Mouse (Mus musculus): ENCODE measurements around the gene Tcf12. TPM values are rescaled to one million over a fixed set of nuclear protein-coding genes. Genes with fewer than 3 reads are reported as not detected.

Tcf12 gene
- 69.6 and 122 TPM in 2 replicates for total RNA-seq (2014; rRNA removed)
- polyA plus RNA-seq (2015; fragmentation: Nextera tagmentation; extraction: Ambion mirVana), result 37.4 and 37.5 TPM in 2 replicates

GRCm38 (mm10) chr9:72111622-72112550, at the start of gene Tcf12:
Gene Tcf12 (minus strand): TSS chr9:72111871.
- H3K4me3 ChIP-seq (ENCODE audit: low read depth, low read length), result peak within 1 kb of the TSS; percentile 99
- no peak for TF ChIP-seq CTCF (IDR thresholded peaks at IDR 0.05)
- ATAC-seq (ENCODE audit: low FRiP score), result peak; percentile 86
- H3K4me1 ChIP-seq (ENCODE audit: insufficient read depth, low read length), result no peaks in the 10 kb centered on the region; the same call in 1 of the 2 replicates
- peak within 1 kb of the TSS; percentile 84 for H3K4me2 ChIP-seq (ENCODE audit: low read depth, low read length, poor library complexity, severe bottlenecking)
- peak within 1 kb of the TSS; percentile 94 for H3K27ac ChIP-seq (ENCODE audit: low read depth, low read length)
- peak; percentile 97 for DNase-seq (ENCODE audit: low spot score)
- H3K9ac ChIP-seq (replicated peaks; ENCODE audit: low read length, poor library complexity, severe bottlenecking), result peak within 1 kb of the TSS; percentile 90
- H3K27me3 ChIP-seq (ENCODE audit: insufficient read depth, low read length), result no peaks in the 10 kb centered on the region
- no peaks in the 10 kb centered on the region for H3K36me3 ChIP-seq (ENCODE audit: insufficient read depth, low read length)
- no peaks in the 10 kb centered on the region for H3K9me3 ChIP-seq (ENCODE audit: low read length)
- 2% methylated on average over 64 of the region's 88 CpGs for WGBS

- ATAC-seq (ENCODE audit: low FRiP score) (no peak), DNase-seq (ENCODE audit: low spot score) (no peak)
- H3K9me3 ChIP-seq (ENCODE audit: low read length), result no peaks in the 10 kb centered on the region
- no peak for TF ChIP-seq CTCF (IDR thresholded peaks at IDR 0.05)
- WGBS, result 86% methylated on average over 2 of the region's 2 CpGs
- H3K36me3 ChIP-seq (ENCODE audit: insufficient read depth, low read length), result no peaks in the 10 kb centered on the region
- H3K4me2 ChIP-seq (ENCODE audit: low read depth, low read length, poor library complexity, severe bottlenecking), result no peak overlapping the region
- no peak overlapping the region for H3K27ac ChIP-seq (ENCODE audit: low read depth, low read length)
- no peaks in the 10 kb centered on the region for H3K4me1 ChIP-seq (ENCODE audit: insufficient read depth, low read length)
- no peaks in the 10 kb centered on the region for H3K27me3 ChIP-seq (ENCODE audit: insufficient read depth, low read length)
- H3K4me3 ChIP-seq (ENCODE audit: low read depth, low read length), result no peak overlapping the region
- no peak overlapping the region for H3K9ac ChIP-seq (replicated peaks; ENCODE audit: low read length, poor library complexity, severe bottlenecking)
Observed at GRCm38 (mm10) chr9:72158392-72158791, 46.7 kb upstream of the Tcf12 start.

DNA sequence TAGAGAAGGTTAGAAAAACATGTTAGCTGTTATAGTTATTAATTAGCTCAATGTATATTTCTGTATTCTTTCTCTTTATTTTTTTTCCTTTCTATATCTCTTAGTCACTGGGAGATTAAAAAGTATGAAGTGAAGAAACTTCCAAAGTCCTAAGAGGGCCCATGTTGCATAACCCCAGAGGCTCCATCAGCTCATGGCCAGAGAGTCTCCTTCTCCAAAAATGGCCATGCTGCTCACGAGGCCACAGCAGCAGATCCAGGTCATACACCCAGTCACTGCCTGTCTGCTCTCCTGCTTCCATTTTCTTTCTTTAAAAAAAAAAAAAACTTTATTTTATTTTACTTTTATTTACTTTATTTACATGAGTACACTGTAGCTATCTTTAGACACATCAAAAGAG, 45.4 kb upstream of the Tcf12 start:
- TF ChIP-seq CTCF (IDR thresholded peaks at IDR 0.05), result no peak
- Histone ChIP-seq H3K27me3 (ENCODE audit: insufficient read depth, low read length) (no peaks in the 10 kb centered on the region), H3K4me2 (ENCODE audit: low read depth, low read length, poor library complexity, severe bottlenecking) (no peak overlapping the region), H3K4me1 (ENCODE audit: insufficient read depth, low read length) (no peaks in the 10 kb centered on the region), H3K4me3 (ENCODE audit: low read depth, low read length) (no peak overlapping the region), H3K9ac (replicated peaks; ENCODE audit: low read length, poor library complexity, severe bottlenecking) (no peak overlapping the region), H3K27ac (ENCODE audit: low read depth, low read length) (no peak overlapping the region), H3K9me3 (ENCODE audit: low read length) (no peaks in the 10 kb centered on the region), H3K36me3 (ENCODE audit: insufficient read depth, low read length) (no peaks in the 10 kb centered on the region)
- WGBS, result 97% methylated on average over 1 of the region's 1 CpGs
- ATAC-seq (ENCODE audit: low FRiP score), result no peak
- no peak for DNase-seq (ENCODE audit: low spot score)

DNA sequence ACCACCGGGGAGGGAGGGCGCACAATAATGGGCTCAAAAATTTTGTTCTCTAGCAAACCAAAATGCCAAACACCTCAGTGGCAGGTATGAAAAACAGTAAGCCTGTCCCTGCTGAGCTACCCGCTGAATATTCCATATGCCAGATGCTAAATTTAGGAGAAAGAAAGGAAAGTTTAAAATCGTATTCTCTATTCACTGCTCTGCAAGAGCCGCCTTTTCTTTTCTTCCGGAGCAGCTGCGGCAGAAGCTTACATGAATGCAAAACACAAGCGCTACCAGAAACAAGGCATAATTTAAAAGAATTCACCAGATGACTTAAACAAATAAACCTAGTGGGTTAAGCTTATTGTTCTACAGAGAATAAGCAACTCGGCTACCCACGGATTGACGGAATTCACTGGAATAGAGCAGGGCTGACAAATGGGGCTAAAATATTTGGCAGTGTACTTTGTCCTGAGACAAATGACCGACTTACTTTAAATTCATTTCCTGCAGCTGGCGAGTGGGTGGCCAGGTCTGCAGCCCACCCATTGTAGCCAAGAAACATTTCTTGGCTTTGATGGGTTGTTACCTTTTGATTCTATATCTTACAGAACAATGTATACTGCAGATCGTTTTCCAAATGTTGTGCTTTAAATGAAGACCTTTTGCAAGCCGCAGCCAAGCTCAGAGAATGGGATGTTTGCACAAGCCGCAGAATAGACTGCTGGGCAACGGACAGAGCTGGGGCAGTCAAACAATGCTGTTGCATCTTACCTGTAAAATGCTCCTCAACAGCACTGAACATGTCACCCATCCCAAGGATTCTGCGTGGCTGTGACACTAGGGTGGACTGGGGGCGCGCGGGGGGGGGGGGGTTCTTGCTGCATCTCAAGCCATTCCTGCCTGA, 43.8 kb upstream of the Tcf12 start:
- no peaks in the 10 kb centered on the region for H3K9me3 ChIP-seq (ENCODE audit: low read length)
- no peak for ATAC-seq (ENCODE audit: low FRiP score)
- WGBS, result 10% methylated on average over 21 of the region's 21 CpGs
- H3K27me3 ChIP-seq (ENCODE audit: insufficient read depth, low read length), result no peaks in the 10 kb centered on the region
- peak overlapping the region; percentile 39 for H3K9ac ChIP-seq (replicated peaks; ENCODE audit: low read length, poor library complexity, severe bottlenecking)
- TF ChIP-seq CTCF (IDR thresholded peaks at IDR 0.05), result no peak
- peak overlapping the region; percentile 59 for H3K4me2 ChIP-seq (ENCODE audit: low read depth, low read length, poor library complexity, severe bottlenecking)
- DNase-seq (ENCODE audit: low spot score), result peak; percentile 38
- H3K27ac ChIP-seq (ENCODE audit: low read depth, low read length), result no peak overlapping the region; the same call in 1 of the 2 replicates
- no peaks in the 10 kb centered on the region for H3K4me1 ChIP-seq (ENCODE audit: insufficient read depth, low read length)
- peak overlapping the region; percentile 31 for H3K4me3 ChIP-seq (ENCODE audit: low read depth, low read length)
- no peaks in the 10 kb centered on the region for H3K36me3 ChIP-seq (ENCODE audit: insufficient read depth, low read length)

GRCm38 (mm10) chr9:72144148-72144547, 32.5 kb upstream of the Tcf12 start:
- 93% methylated on average over 5 of the region's 5 CpGs for WGBS
- ATAC-seq (ENCODE audit: low FRiP score) (no peak), DNase-seq (ENCODE audit: low spot score) (no peak)
- Histone ChIP-seq H3K4me2 (ENCODE audit: low read depth, low read length, poor library complexity, severe bottlenecking) (no peak overlapping the region), H3K9ac (replicated peaks; ENCODE audit: low read length, poor library complexity, severe bottlenecking) (no peak overlapping the region), H3K4me1 (ENCODE audit: insufficient read depth, low read length) (no peaks in the 10 kb centered on the region), H3K36me3 (ENCODE audit: insufficient read depth, low read length) (no peaks in the 10 kb centered on the region), H3K27ac (ENCODE audit: low read depth, low read length) (no peak overlapping the region), H3K9me3 (ENCODE audit: low read length) (no peaks in the 10 kb centered on the region), H3K4me3 (ENCODE audit: low read depth, low read length) (no peak overlapping the region), H3K27me3 (ENCODE audit: insufficient read depth, low read length) (no peaks in the 10 kb centered on the region)
- TF ChIP-seq CTCF (IDR thresholded peaks at IDR 0.05), result no peak

Measured in midbrain, postnatal 0 days (tissue).